Mouse (Mus musculus): ENCODE results near the gene Phyhipl. TPM values are rescaled to one million over a fixed set of nuclear protein-coding genes. Genes with fewer than 3 reads are reported as not detected.

Phyhipl gene
- 2.0 and 2.8 TPM in 2 replicates for polyA plus RNA-seq (2016; fragmentation: Nextera tagmentation; extraction: Ambion mirVana)

GRCm38 (mm10) chr10:70655828-70656227 lies at the start of gene Phyhipl:
Gene Phyhipl (minus strand): TSS chr10:70655965.
- H3K4me1 ChIP-seq: peaks cover 11% of the 10 kb centered on the region
- H3K36me3 ChIP-seq: no peaks in the 10 kb centered on the region
- no peak for DNase-seq (ENCODE audit: low spot score)
- no peak within 1 kb of the TSS for H3K27ac ChIP-seq
- WGBS: 56% methylated on average over 7 of the region's 7 CpGs
- no peaks in the 10 kb centered on the region for H3K27me3 ChIP-seq (ENCODE audit: low read depth, poor library complexity, severe bottlenecking)
- H3K9me3 ChIP-seq (replicated peaks): no peaks in the 10 kb centered on the region
- no peak within 1 kb of the TSS for H3K4me3 ChIP-seq

GRCm38 (mm10) chr10:70703211-70703610 lies 47.4 kb upstream of the Phyhipl start:
- Histone ChIP-seq H3K4me3 (no peak overlapping the region), H3K9me3 (replicated peaks) (no peaks in the 10 kb centered on the region), H3K27ac (no peak overlapping the region), H3K4me1 (no peaks in the 10 kb centered on the region), H3K27me3 (ENCODE audit: low read depth, poor library complexity, severe bottlenecking) (no peaks in the 10 kb centered on the region), H3K36me3 (no peaks in the 10 kb centered on the region)
- WGBS: 76% methylated on average over 6 of the region's 6 CpGs
- no peak for DNase-seq (ENCODE audit: low spot score)

GRCm38 (mm10) chr10:70699581-70699980 lies 43.8 kb upstream of the Phyhipl start:
- 95% methylated on average over 7 of the region's 7 CpGs for WGBS
- H3K27me3 ChIP-seq (ENCODE audit: low read depth, poor library complexity, severe bottlenecking): no peaks in the 10 kb centered on the region
- H3K9me3 ChIP-seq (replicated peaks): no peaks in the 10 kb centered on the region
- H3K4me3 ChIP-seq: no peak overlapping the region
- peaks cover 6% of the 10 kb centered on the region; the same call in 1 of the 2 replicates for H3K4me1 ChIP-seq
- no peak overlapping the region for H3K27ac ChIP-seq
- H3K36me3 ChIP-seq: no peaks in the 10 kb centered on the region
- DNase-seq (ENCODE audit: low spot score): no peak

GRCm38 (mm10) chr10:70698014-70698413 lies 42.2 kb upstream of the Phyhipl start:
- Histone ChIP-seq H3K4me3 (no peak overlapping the region), H3K36me3 (no peaks in the 10 kb centered on the region), H3K9me3 (replicated peaks) (no peaks in the 10 kb centered on the region), H3K27me3 (ENCODE audit: low read depth, poor library complexity, severe bottlenecking) (no peaks in the 10 kb centered on the region), H3K4me1 (peaks cover 6% of the 10 kb centered on the region; the same call in 1 of the 2 replicates), H3K27ac (no peak overlapping the region)
- no peak for DNase-seq (ENCODE audit: low spot score)
- 95% methylated on average over 3 of the region's 3 CpGs for WGBS

- DNase-seq (ENCODE audit: low spot score): no peak
- H3K27ac ChIP-seq: no peak overlapping the region
- no peak overlapping the region for H3K4me3 ChIP-seq
- no peaks in the 10 kb centered on the region for H3K27me3 ChIP-seq (ENCODE audit: low read depth, poor library complexity, severe bottlenecking)
- no peaks in the 10 kb centered on the region for H3K9me3 ChIP-seq (replicated peaks)
- 83% methylated on average over 29 of the region's 29 CpGs for WGBS
- peaks cover 6% of the 10 kb centered on the region; the same call in 1 of the 2 replicates for H3K4me1 ChIP-seq
- no peaks in the 10 kb centered on the region for H3K36me3 ChIP-seq
Observed at GRCm38 (mm10) chr10:70696748-70697585, 41.2 kb upstream of the Phyhipl start.

- Histone ChIP-seq H3K9me3 (replicated peaks) (no peaks in the 10 kb centered on the region), H3K36me3 (no peaks in the 10 kb centered on the region), H3K4me1 (peaks cover 11% of the 10 kb centered on the region), H3K4me3 (no peak overlapping the region), H3K27me3 (ENCODE audit: low read depth, poor library complexity, severe bottlenecking) (no peaks in the 10 kb centered on the region), H3K27ac (no peak overlapping the region)
- WGBS: 84% methylated on average over 6 of the region's 6 CpGs
- DNase-seq (ENCODE audit: low spot score): no peak
Observed at GRCm38 (mm10) chr10:70689346-70689745, 33.6 kb upstream of the Phyhipl start.

GRCm38 (mm10) chr10:70688881-70689280 lies 33.1 kb upstream of the Phyhipl start:
- Histone ChIP-seq H3K27ac (no peak overlapping the region), H3K9me3 (replicated peaks) (no peaks in the 10 kb centered on the region), H3K4me1 (peaks cover 11% of the 10 kb centered on the region), H3K27me3 (ENCODE audit: low read depth, poor library complexity, severe bottlenecking) (no peaks in the 10 kb centered on the region), H3K36me3 (no peaks in the 10 kb centered on the region), H3K4me3 (no peak overlapping the region)
- 80% methylated on average over 8 of the region's 8 CpGs for WGBS
- no peak for DNase-seq (ENCODE audit: low spot score)

- DNase-seq (ENCODE audit: low spot score): no peak
- H3K4me3 ChIP-seq: no peak overlapping the region
- H3K36me3 ChIP-seq: no peaks in the 10 kb centered on the region
- H3K9me3 ChIP-seq (replicated peaks): no peaks in the 10 kb centered on the region
- WGBS: 52% methylated on average over 11 of the region's 11 CpGs
- H3K27ac ChIP-seq: no peak overlapping the region
- H3K27me3 ChIP-seq (ENCODE audit: low read depth, poor library complexity, severe bottlenecking): no peaks in the 10 kb centered on the region
- H3K4me1 ChIP-seq: peaks cover 11% of the 10 kb centered on the region
Observed at GRCm38 (mm10) chr10:70686941-70687703, 31.4 kb upstream of the Phyhipl start.

GRCm38 (mm10) chr10:70686505-70686904 lies 30.7 kb upstream of the Phyhipl start:
- DNase-seq (ENCODE audit: low spot score): no peak
- H3K27ac ChIP-seq: no peak overlapping the region

GRCm38 (mm10) chr10:70683508-70683907 lies 27.7 kb upstream of the Phyhipl start:
- no peaks in the 10 kb centered on the region for H3K9me3 ChIP-seq (replicated peaks)
- H3K4me1 ChIP-seq: peaks cover 9% of the 10 kb centered on the region
- H3K36me3 ChIP-seq: no peaks in the 10 kb centered on the region
- no peak for DNase-seq (ENCODE audit: low spot score)
- no peaks in the 10 kb centered on the region for H3K27me3 ChIP-seq (ENCODE audit: low read depth, poor library complexity, severe bottlenecking)
- H3K27ac ChIP-seq: no peak overlapping the region
- 93% methylated on average over 4 of the region's 4 CpGs for WGBS
- H3K4me3 ChIP-seq: no peak overlapping the region

More at GRCm38 (mm10) chr10:70686505-70686904, 30.7 kb upstream of the Phyhipl start:
- H3K27me3 ChIP-seq (ENCODE audit: low read depth, poor library complexity, severe bottlenecking): no peaks in the 10 kb centered on the region
- WGBS: 27% methylated on average over 3 of the region's 3 CpGs
- no peaks in the 10 kb centered on the region for H3K9me3 ChIP-seq (replicated peaks)
- H3K36me3 ChIP-seq: no peaks in the 10 kb centered on the region
- H3K4me1 ChIP-seq: peaks cover 11% of the 10 kb centered on the region
- no peak overlapping the region for H3K4me3 ChIP-seq

GRCm38 (mm10) chr10:70677946-70678345 lies 22.2 kb upstream of the Phyhipl start:
- Histone ChIP-seq H3K27me3 (ENCODE audit: low read depth, poor library complexity, severe bottlenecking) (no peaks in the 10 kb centered on the region), H3K27ac (no peak overlapping the region), H3K4me1 (no peaks in the 10 kb centered on the region), H3K9me3 (replicated peaks) (no peaks in the 10 kb centered on the region), H3K36me3 (no peaks in the 10 kb centered on the region), H3K4me3 (no peak overlapping the region)
- WGBS: 92% methylated on average over 1 of the region's 1 CpGs
- DNase-seq (ENCODE audit: low spot score): no peak

GRCm38 (mm10) chr10:70656272-70656671 lies 507 bp upstream of the Phyhipl start:
- Histone ChIP-seq H3K27ac (no peak overlapping the region), H3K36me3 (no peaks in the 10 kb centered on the region), H3K9me3 (replicated peaks) (no peaks in the 10 kb centered on the region), H3K4me3 (no peak overlapping the region), H3K27me3 (ENCODE audit: low read depth, poor library complexity, severe bottlenecking) (no peaks in the 10 kb centered on the region), H3K4me1 (peaks cover 11% of the 10 kb centered on the region)
- DNase-seq (ENCODE audit: low spot score): no peak
- WGBS: 63% methylated on average over 6 of the region's 6 CpGs

- no peak for DNase-seq (ENCODE audit: low spot score)
- H3K9me3 ChIP-seq (replicated peaks): no peaks in the 10 kb centered on the region
- H3K27me3 ChIP-seq (ENCODE audit: low read depth, poor library complexity, severe bottlenecking): no peaks in the 10 kb centered on the region
- H3K27ac ChIP-seq: no peak overlapping the region
- H3K4me3 ChIP-seq: no peak overlapping the region
- no peaks in the 10 kb centered on the region for H3K36me3 ChIP-seq
- peaks cover 11% of the 10 kb centered on the region for H3K4me1 ChIP-seq
- 80% methylated on average over 4 of the region's 4 CpGs for WGBS
Observed at GRCm38 (mm10) chr10:70654655-70655054, 1.1 kb downstream of the Phyhipl start.
